Mouse (Mus musculus) neural tube, embryonic 14.5 days (tissue): ENCODE measurements at regions not wholly inside any gene's neighbourhood (a gene's known extent, or its start where the extent isn't known, plus 50 kb on each side); places are given as distances from the start of the nearest gene placed in this dataset.
"Not testable (repeated sequence)": the region's sequence is repeated elsewhere in the genome, so short reads cannot be mapped to it uniquely, and the experiment has no call there.

Experiments
- ATAC-seq: fragments of 200-750 bp; cut with Nextera tagmentation; 2 replicates; pipeline ENCODE4 v1.8.0; 2017; ENCODE audit warnings: low read depth, mild to moderate bottlenecking, moderate TSS enrichment, moderate library complexity
- H3K27ac ChIP-seq: fragments of 300-500 bp; sonication (generic); 2 replicates; pipeline ENCODE4 v1.5.1; 2014; ENCODE audit warnings: low read depth, mild to moderate bottlenecking, control low read depth, low read length, moderate library complexity, mixed read lengths
- H3K27me3 ChIP-seq: fragments of 300-500 bp; sonication (generic); 2 replicates; pipeline ENCODE4 v1.6.1; 2014; ENCODE audit warnings: low read length; ENCODE audit not compliant: control insufficient read depth, insufficient read depth
- H3K36me3 ChIP-seq: fragments of 300-500 bp; sonication (generic); 2 replicates; pipeline ENCODE4 v1.6.1; 2014; ENCODE audit warnings: low read length, mixed read lengths; ENCODE audit not compliant: control insufficient read depth, insufficient read depth
- H3K4me1 ChIP-seq: fragments of 300-500 bp; sonication (generic); 2 replicates; pipeline ENCODE4 v1.6.1; 2014; ENCODE audit warnings: low read length; ENCODE audit not compliant: control insufficient read depth, insufficient read depth
- H3K4me2 ChIP-seq: fragments of 300-500 bp; sonication (generic); 2 replicates; pipeline ENCODE4 v1.6.1; 2014; ENCODE audit warnings: mild to moderate bottlenecking, low read depth, low read length, control low read depth
- H3K4me3 ChIP-seq: fragments of 300-500 bp; sonication (generic); 2 replicates; pipeline ENCODE4 v1.5.1; 2014; ENCODE audit warnings: low read depth, low read length, control low read depth, mixed read lengths
- H3K9ac ChIP-seq: fragments of 300-500 bp; sonication (generic); replicated peaks from 2 replicates; pipeline ENCODE4 v1.6.1; 2014; ENCODE audit warnings: low read depth, mild to moderate bottlenecking, control low read depth, low read length, mixed read lengths
- H3K9me3 ChIP-seq: fragments of 300-500 bp; sonication (generic); 2 replicates; pipeline ENCODE4 v1.6.1; 2016; ENCODE audit warnings: low read length; ENCODE audit not compliant: control insufficient read depth
- WGBS: fragments of 180-500 bp; shearing (Covaris S2); extraction: QIAGEN DNeasy Blood & Tissue Kit; methylation state at CpG from one replicate; pipeline ENCODE4 v1.1.7; 2014; 5-methylcytosine and 5-hydroxymethylcytosine counted together

- H3K27ac ChIP-seq = no peak overlapping the region
- 94% methylated on average over 1 of the region's 1 CpGs for WGBS
- no peaks in the 10 kb centered on the region for H3K4me1 ChIP-seq
- H3K4me3 ChIP-seq = no peak overlapping the region
- no peaks in the 10 kb centered on the region for H3K9me3 ChIP-seq
- no peak for ATAC-seq
- H3K9ac ChIP-seq = no peak overlapping the region
- H3K4me2 ChIP-seq = no peak overlapping the region
- no peaks in the 10 kb centered on the region for H3K27me3 ChIP-seq
- no peaks in the 10 kb centered on the region for H3K36me3 ChIP-seq
Measured at GRCm38 (mm10) chr10:35503328-35503727, 208.4 kb downstream of the Amd2 start.

- H3K27me3 ChIP-seq = no peaks in the 10 kb centered on the region
Measured at GRCm38 (mm10) chr10:35502620-35503019, 209.1 kb downstream of the Amd2 start.

GRCm38 (mm10) chr10:35502075-35502474, 209.6 kb downstream of the Amd2 start:
- peak; percentile 73 for ATAC-seq

More at GRCm38 (mm10) chr10:35502620-35503019, 209.1 kb downstream of the Amd2 start:
- ATAC-seq = no peak
- H3K4me3 ChIP-seq = no peak overlapping the region
- no peaks in the 10 kb centered on the region for H3K36me3 ChIP-seq
- 45% methylated on average over 3 of the region's 3 CpGs for WGBS
- H3K4me2 ChIP-seq = no peak overlapping the region
- H3K27ac ChIP-seq = no peak overlapping the region; the same call in 1 of the 2 replicates
- no peak overlapping the region for H3K9ac ChIP-seq
- H3K9me3 ChIP-seq = no peaks in the 10 kb centered on the region
- H3K4me1 ChIP-seq = no peaks in the 10 kb centered on the region

GRCm38 (mm10) chr10:35478786-35479185, 232.9 kb downstream of the Amd2 start:
- WGBS = 82% methylated on average over 5 of the region's 5 CpGs
- not testable (repeated sequence) for ATAC-seq, H3K4me2 ChIP-seq, H3K27ac ChIP-seq, H3K9me3 ChIP-seq, H3K9ac ChIP-seq, H3K4me1 ChIP-seq, H3K27me3 ChIP-seq, H3K36me3 ChIP-seq, H3K4me3 ChIP-seq

More at GRCm38 (mm10) chr10:35502075-35502474, 209.6 kb downstream of the Amd2 start:
- no peaks in the 10 kb centered on the region for H3K27me3 ChIP-seq
- no peak overlapping the region for H3K27ac ChIP-seq
- no peaks in the 10 kb centered on the region for H3K9me3 ChIP-seq
- no peaks in the 10 kb centered on the region for H3K36me3 ChIP-seq
- no peak overlapping the region for H3K4me2 ChIP-seq
- H3K4me1 ChIP-seq = no peaks in the 10 kb centered on the region
- no peak overlapping the region for H3K9ac ChIP-seq
- WGBS = 55% methylated on average over 1 of the region's 1 CpGs
- H3K4me3 ChIP-seq = no peak overlapping the region

GRCm38 (mm10) chr10:35446471-35446870, 265.2 kb downstream of the Amd2 start:
- Histone ChIP-seq H3K27me3 (no peaks in the 10 kb centered on the region), H3K4me1 (no peaks in the 10 kb centered on the region), H3K4me2 (no peak overlapping the region), H3K9ac (no peak overlapping the region), H3K36me3 (no peaks in the 10 kb centered on the region), H3K9me3 (no peaks in the 10 kb centered on the region), H3K27ac (no peak overlapping the region), H3K4me3 (no peak overlapping the region)
- ATAC-seq = no peak
- 65% methylated on average over 1 of the region's 1 CpGs for WGBS

- Histone ChIP-seq H3K9ac (no peak overlapping the region), H3K4me2 (no peak overlapping the region), H3K36me3 (no peaks in the 10 kb centered on the region), H3K4me1 (no peaks in the 10 kb centered on the region), H3K27ac (no peak overlapping the region), H3K27me3 (no peaks in the 10 kb centered on the region), H3K9me3 (no peaks in the 10 kb centered on the region), H3K4me3 (no peak overlapping the region)
- 91% methylated on average over 4 of the region's 4 CpGs for WGBS
- ATAC-seq = no peak
Measured at GRCm38 (mm10) chr10:35444916-35445315, 266.8 kb downstream of the Amd2 start.

GRCm38 (mm10) chr10:35443911-35444310, 267.8 kb downstream of the Amd2 start:
- no peaks in the 10 kb centered on the region for H3K36me3 ChIP-seq
- H3K4me1 ChIP-seq = no peaks in the 10 kb centered on the region
- no peaks in the 10 kb centered on the region for H3K27me3 ChIP-seq
- H3K27ac ChIP-seq = no peak overlapping the region
- 91% methylated on average over 1 of the region's 1 CpGs for WGBS
- no peak for ATAC-seq
- H3K9ac ChIP-seq = no peak overlapping the region
- H3K9me3 ChIP-seq = no peaks in the 10 kb centered on the region
- H3K4me2 ChIP-seq = no peak overlapping the region
- no peak overlapping the region for H3K4me3 ChIP-seq
